In genomic region chr7:47051404-47052151, GRCm38 (mm10) we compare ENCODE assay signal across 8 mouse cellular contexts. TPM values are rescaled to one million over a fixed set of nuclear protein-coding genes. Genes with fewer than 3 reads are reported as not detected.
DNase-seq lines count a peak whose midpoint lies in the region; ATAC-seq and TF ChIP-seq lines count a peak whose summit lies in the region.

No protein-coding gene starts in this region.

- no peaks in the 10 kb centered on the region for H3K9me3 ChIP-seq in liver, embryonic 16.5 days (replicated peaks; ENCODE audit: control insufficient read depth, low read length)
- no peaks in the 10 kb centered on the region for H3K9me3 ChIP-seq in neural tube, embryonic 13.5 days

- no peaks in the 10 kb centered on the region for H3K36me3 ChIP-seq in liver, embryonic 16.5 days (ENCODE audit: control insufficient read depth, insufficient read depth)
- peaks cover 17% of the 10 kb centered on the region for H3K36me3 ChIP-seq in neural tube, embryonic 13.5 days

- H3K9ac ChIP-seq in liver, embryonic 16.5 days (ENCODE audit: low read depth, low read length), result no peak overlapping the region
- peak overlapping the region; percentile 89 for H3K9ac ChIP-seq in neural tube, embryonic 13.5 days

- no peak for TF ChIP-seq CTCF in left cerebral cortex, adult 2 months (IDR thresholded peaks at IDR 0.05)

- 0% methylated on average over 2 of the region's 2 CpGs for WGBS in liver, embryonic 16.5 days (ENCODE audit: insufficient replicate concordance)
- 13% methylated on average over 1 of the region's 2 CpGs for WGBS in neural tube, embryonic 13.5 days

- intact Hi-C loops in left cerebral cortex, adult 2 months (cut with DNase I), result loop anchor here (2.0 kb wide), 1 partner anchor 43 kb away; the partner anchor contains the start of gene Spty2d1

- H3K4me2 ChIP-seq in liver, embryonic 16.5 days (ENCODE audit: low read depth, low read length), result peak overlapping the region; percentile 93
- H3K4me2 ChIP-seq in neural tube, embryonic 13.5 days, result peak overlapping the region; percentile 83

- peak; percentile 62 for ATAC-seq in common myeloid progenitor, adult 5-6 weeks (replicated peaks; ENCODE audit: low read depth, poor library complexity, severe bottlenecking)
- ATAC-seq in liver, embryonic 16.5 days (ENCODE audit: low read depth), result peak; percentile 16; the same call in 1 of the 2 replicates
- no peak for ATAC-seq in neural tube, embryonic 13.5 days (ENCODE audit: low read depth)

- H3K4me1 ChIP-seq in liver, embryonic 16.5 days (ENCODE audit: control insufficient read depth, low read depth, low read length), result peaks cover 18% of the 10 kb centered on the region
- peaks cover 27% of the 10 kb centered on the region for H3K4me1 ChIP-seq in neural tube, embryonic 13.5 days (replicated peaks)

- peak overlapping the region; percentile 66 for H3K4me3 ChIP-seq in left cerebral cortex, adult 2 months
- peak overlapping the region; percentile 70 for H3K4me3 ChIP-seq in liver, embryonic 16.5 days (ENCODE audit: low read depth, low read length)
- peak overlapping the region; percentile 85 for H3K4me3 ChIP-seq in neural tube, embryonic 13.5 days

- H3K27ac ChIP-seq in left cerebral cortex, adult 2 months, result peak overlapping the region; percentile 97
- peak overlapping the region; percentile 83 for H3K27ac ChIP-seq in liver, embryonic 16.5 days (ENCODE audit: low read length)
- peak overlapping the region; percentile 98 for H3K27ac ChIP-seq in neural tube, embryonic 13.5 days (replicated peaks)

- peak in 1 of 2 experiments; percentile 47 for DNase-seq in left cerebral cortex, adult 2 months (ENCODE audit: extremely low spot score in 1 of 2, low spot score in 2 of 2)
- DNase-seq in left cerebral cortex, adult 18-20 months (ENCODE audit: low spot score in 2 of 2), result no peak
- DNase-seq in heart, adult 8-10 months (ENCODE audit: low spot score), result peak; percentile 67
- DNase-seq in kidney, adult 18-20 months, result peak; percentile 34
- DNase-seq in thymus, postnatal 25 days, result peak; percentile 21

- no peaks in the 10 kb centered on the region; the same call in 1 of the 2 replicates for H3K27me3 ChIP-seq in liver, embryonic 16.5 days (ENCODE audit: control insufficient read depth, insufficient read depth, low read depth, low read length)
- peaks cover 6% of the 10 kb centered on the region; the same call in 1 of the 2 replicates for H3K27me3 ChIP-seq in neural tube, embryonic 13.5 days

RNA-seq across cellular contexts. Expression of gene Tmem86a, which starts 1.2 kb away (rescaled TPM):
- 10 to 100 TPM; 12.5 to 14.7 TPM for total RNA-seq in left cerebral cortex, adult 2 months (2021)
- 10 to 100 TPM; 13.2 to 13.5 TPM for total RNA-seq in left cerebral cortex, adult 18-20 months (2021)
- total RNA-seq in common myeloid progenitor, adult 5-6 weeks (2017), result 0.63 and 2.5 TPM in 2 replicates
- 10 to 100 TPM; 20.6 to 33.5 (median 24.9) TPM for total RNA-seq in heart, adult 8-10 months (2022)
- 25.3 and 25.6 TPM in 2 replicates for polyA plus RNA-seq in liver, embryonic 16.5 days (2015; fragmentation: Nextera tagmentation; extraction: Ambion mirVana)
- polyA plus RNA-seq in neural tube, embryonic 13.5 days (2015; fragmentation: Nextera tagmentation; extraction: Ambion mirVana), result 23.3 and 25.8 TPM in 2 replicates

RNA-seq across cellular contexts. Expression of gene Spty2d1, which starts 43.4 kb away (rescaled TPM):
- total RNA-seq in left cerebral cortex, adult 2 months (2021), result 10 to 100 TPM; 16.2 to 18.4 TPM
- 10 to 100 TPM; 17.4 to 20.2 TPM for total RNA-seq in left cerebral cortex, adult 18-20 months (2021)
- total RNA-seq in common myeloid progenitor, adult 5-6 weeks (2017), result 33.4 and 38.7 TPM in 2 replicates
- 1 to 10 TPM; 5.7 to 6.4 (median 6.2) TPM for total RNA-seq in heart, adult 8-10 months (2022)
- polyA plus RNA-seq in liver, embryonic 16.5 days (2015; fragmentation: Nextera tagmentation; extraction: Ambion mirVana), result 12.1 and 12.6 TPM in 2 replicates
- 8.3 and 9.6 TPM in 2 replicates for polyA plus RNA-seq in neural tube, embryonic 13.5 days (2015; fragmentation: Nextera tagmentation; extraction: Ambion mirVana)

Comparison
In these comparisons a context has a peak if more than half of its experiments do, and no peak if none do; other contexts are left out.
1. DNase-seq: peak in heart, adult 8-10 months (single experiment), kidney, adult 18-20 months (single experiment) and thymus, postnatal 25 days (single experiment); none in left cerebral cortex, adult 18-20 months (0 of 2).
2. Peak in every context shown above with its lines, with median percentiles within 50 percentile points of each other: H3K27ac ChIP-seq and H3K4me3 ChIP-seq.